Mouse (Mus musculus): ENCODE results near the gene Fam114a1. TPM values are rescaled to one million over a fixed set of nuclear protein-coding genes. Genes with fewer than 3 reads are reported as not detected.

Fam114a1 gene
- total RNA-seq, 2 experiments from 2014 or later, result 1.8 to 2.5 TPM

Other genes starting within 250 kb of the Fam114a1 start
- 583 and 622 TPM in 2 replicates for gene Klf3, start 166.7 kb upstream of the Fam114a1 start, total RNA-seq (2015; ENCODE audit: low replicate concordance)
- 406 and 427 TPM in 2 replicates for gene Klf3, start 166.7 kb upstream of the Fam114a1 start, total RNA-seq (2017; ENCODE audit: low replicate concordance)
- 2.9 and 6.5 TPM in 2 replicates for gene Tlr1, start 36.5 kb upstream of the Fam114a1 start, total RNA-seq (2015; ENCODE audit: low replicate concordance)
- gene Tlr1, start 36.5 kb upstream of the Fam114a1 start, total RNA-seq (2017; ENCODE audit: low replicate concordance), result 0.64 and 2.4 TPM in 2 replicates
- gene Tlr6, start 10.0 kb upstream of the Fam114a1 start, total RNA-seq (2015; ENCODE audit: low replicate concordance), result 10.9 TPM in 1 of 2 replicates, not detected in the other
- 0.51 TPM in 1 of 2 replicates, not detected in the other for gene Tlr6, start 10.0 kb upstream of the Fam114a1 start, total RNA-seq (2017; ENCODE audit: low replicate concordance)
- 2.5 and 4.0 TPM in 2 replicates for gene Tmem156, start 122.1 kb downstream of the Fam114a1 start, total RNA-seq (2015; ENCODE audit: low replicate concordance)
- gene Tmem156, start 122.1 kb downstream of the Fam114a1 start, total RNA-seq (2017; ENCODE audit: low replicate concordance), result 2.1 and 16.3 TPM in 2 replicates
- gene Klhl5, start 137.5 kb downstream of the Fam114a1 start, total RNA-seq (2015; ENCODE audit: low replicate concordance), result 14.4 and 22.2 TPM in 2 replicates
- gene Klhl5, start 137.5 kb downstream of the Fam114a1 start, total RNA-seq (2017; ENCODE audit: low replicate concordance), result 6.4 and 6.8 TPM in 2 replicates
- 0.42 and 2.2 TPM in 2 replicates for gene Wdr19, start 229.6 kb downstream of the Fam114a1 start, total RNA-seq (2015; ENCODE audit: low replicate concordance)
- gene Wdr19, start 229.6 kb downstream of the Fam114a1 start, total RNA-seq (2017; ENCODE audit: low replicate concordance), result 0.13 and 0.61 TPM in 2 replicates

Data from erythroid progenitor cell, adult 5-6 weeks (primary cell).